Mouse (Mus musculus): ENCODE results near the gene Ass1. TPM values are rescaled to one million over a fixed set of nuclear protein-coding genes. Genes with fewer than 3 reads are reported as not detected.

Gene Ass1
- polyA plus RNA-seq (2015; fragmentation: Nextera tagmentation; extraction: Ambion mirVana): 20.2 and 21.4 TPM in 2 replicates

DNA sequence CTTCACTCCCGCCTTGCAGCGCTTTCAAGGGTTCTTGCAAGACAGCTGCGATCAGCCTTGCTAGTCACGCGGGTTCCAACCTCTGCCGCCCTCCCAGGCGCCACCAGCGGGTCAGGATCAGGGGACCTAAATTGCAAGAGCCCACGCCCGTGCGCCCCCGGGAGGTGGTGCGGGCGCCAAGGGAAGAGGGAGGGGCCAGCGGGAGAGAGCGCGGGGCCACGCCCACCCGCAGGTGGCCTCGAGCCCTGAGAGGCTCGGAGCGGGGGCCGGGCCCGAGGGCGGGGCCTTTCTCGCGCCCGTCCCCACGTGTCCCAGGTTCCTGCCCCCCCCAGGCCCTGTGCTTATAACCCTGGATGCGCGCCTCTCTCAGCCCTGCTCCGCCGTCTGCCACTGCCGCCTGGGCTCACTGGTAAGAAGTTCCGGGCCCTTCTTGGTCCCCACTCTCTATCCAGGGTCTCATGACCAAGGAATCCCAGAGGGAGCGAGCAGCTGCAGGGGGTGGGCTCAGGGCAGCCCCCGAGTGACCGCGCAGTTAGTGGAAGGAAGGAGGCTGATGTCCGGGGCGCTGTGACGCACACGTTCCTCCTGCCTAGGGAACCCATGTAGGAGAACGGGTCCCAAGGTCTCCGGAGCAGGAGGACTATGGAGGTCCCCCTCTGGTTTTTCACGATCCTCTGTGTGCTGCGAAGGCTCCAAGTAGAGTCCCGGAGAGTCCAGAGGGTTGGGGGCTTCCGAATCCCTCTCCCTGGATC is at the start of gene Ass1:
Gene Ass1 (plus strand): TSS at position 277 of the 752 bp plus-strand sequence.

Other genes starting within 250 kb of the Ass1 start
- gene Ncs1, start 224.4 kb upstream of the Ass1 start, polyA plus RNA-seq (2015; fragmentation: Nextera tagmentation; extraction: Ambion mirVana): 160 and 163 TPM in 2 replicates
- 0.27 and 0.44 TPM in 2 replicates for gene Hmcn2, start 155.8 kb upstream of the Ass1 start, polyA plus RNA-seq (2015; fragmentation: Nextera tagmentation; extraction: Ambion mirVana)
- 42.9 and 46.7 TPM in 2 replicates for gene Fubp3, start 102.4 kb downstream of the Ass1 start, polyA plus RNA-seq (2015; fragmentation: Nextera tagmentation; extraction: Ambion mirVana)
- 0.24 and 2.9 TPM in 2 replicates for gene Prdm12, start 169.8 kb downstream of the Ass1 start, polyA plus RNA-seq (2015; fragmentation: Nextera tagmentation; extraction: Ambion mirVana)
- gene Exosc2, start 200.5 kb downstream of the Ass1 start, polyA plus RNA-seq (2015; fragmentation: Nextera tagmentation; extraction: Ambion mirVana): 29.2 and 34.8 TPM in 2 replicates
- 10.2 and 11.0 TPM in 2 replicates for gene Abl1, start 218.2 kb downstream of the Ass1 start, polyA plus RNA-seq (2015; fragmentation: Nextera tagmentation; extraction: Ambion mirVana)